Mouse (Mus musculus) frontal cortex, postnatal 10 days (tissue): ENCODE measurements around the gene Fryl.

ENCODE experiments used
- DNase-seq, 2 experiments: peaks; one replicate each; pipeline ENCODE4 v3.0.0; 2022; ENCODE audit warnings: low spot score in 2 of 2, mixed read lengths in 1 of 2

The Fryl gene

GRCm38 (mm10) chr5:73257096-73257495, 677 bp upstream of the Fryl start:
- no peak for DNase-seq

GRCm38 (mm10) chr5:73255321-73256251, 833 bp downstream of the Fryl start:
- peak; percentile 25 to 69 for DNase-seq

GRCm38 (mm10) chr5:73254660-73255059, 1.8 kb downstream of the Fryl start:
- no peak for DNase-seq

DNA sequence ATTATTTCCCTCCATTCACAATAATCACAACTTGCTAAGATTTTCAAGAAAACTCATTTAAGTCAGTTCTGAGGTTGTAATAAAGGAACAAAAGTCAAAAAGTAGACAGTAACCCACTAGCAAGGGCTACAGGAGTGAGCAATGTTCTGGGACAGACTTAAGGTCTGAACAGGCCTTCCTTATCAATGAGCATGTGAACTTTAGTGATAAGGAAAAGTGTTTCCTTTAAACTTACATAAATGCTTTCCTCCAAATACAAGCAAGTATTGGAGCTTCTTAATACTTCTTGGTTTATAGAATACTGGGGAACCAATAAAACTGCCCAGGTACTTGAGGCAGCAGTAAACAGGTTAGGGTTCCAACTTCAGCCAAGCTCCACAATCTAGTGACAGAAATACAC, 3.7 kb downstream of the Fryl start:
- DNase-seq = no peak

DNA sequence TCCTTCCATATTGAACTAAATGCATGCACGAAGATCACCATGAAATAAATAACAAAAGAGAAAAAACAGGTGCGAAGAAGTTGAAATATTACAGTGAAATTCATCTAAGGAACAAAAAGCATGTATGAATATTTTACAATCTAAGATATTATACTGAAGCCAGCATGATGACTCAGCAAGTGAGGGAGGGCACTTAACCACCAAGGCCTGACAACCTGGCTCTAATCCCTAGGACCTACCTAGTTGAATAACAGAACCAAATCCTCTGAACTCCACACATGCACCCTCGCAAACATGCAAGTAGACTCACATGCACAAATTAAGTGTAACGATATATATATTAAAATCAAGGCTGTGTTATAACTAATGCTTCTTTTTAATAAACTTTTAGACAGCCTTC, 7.1 kb downstream of the Fryl start:
- DNase-seq = no peak

DNA sequence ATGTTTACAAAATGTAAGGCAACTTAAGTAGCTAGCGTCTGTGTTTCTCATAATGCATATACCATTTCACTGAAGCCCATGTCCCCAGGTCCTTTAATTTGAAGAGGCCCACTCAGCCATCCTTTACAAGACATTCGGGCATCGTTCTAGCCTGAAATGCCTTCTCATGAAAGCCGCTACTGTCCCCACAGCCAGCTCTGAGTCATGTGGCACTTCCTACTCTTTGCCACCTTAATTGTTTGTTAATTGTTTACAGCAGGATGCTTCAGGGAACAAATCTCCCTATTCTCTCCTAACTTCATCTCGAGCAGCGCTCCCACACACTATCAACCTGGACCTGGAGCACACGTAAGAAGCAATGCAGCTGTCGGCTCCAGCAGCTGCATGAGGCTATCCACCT, 8.2 kb downstream of the Fryl start:
- DNase-seq = no peak

GRCm38 (mm10) chr5:73246414-73246813, 10.0 kb downstream of the Fryl start:
- DNase-seq = no peak

GRCm38 (mm10) chr5:73244403-73244802, 12.0 kb downstream of the Fryl start:
- DNase-seq = no peak

- no peak for DNase-seq
Measured at GRCm38 (mm10) chr5:73241966-73242365, 14.5 kb downstream of the Fryl start.

GRCm38 (mm10) chr5:73241332-73241731, 15.1 kb downstream of the Fryl start:
- no peak for DNase-seq

DNA sequence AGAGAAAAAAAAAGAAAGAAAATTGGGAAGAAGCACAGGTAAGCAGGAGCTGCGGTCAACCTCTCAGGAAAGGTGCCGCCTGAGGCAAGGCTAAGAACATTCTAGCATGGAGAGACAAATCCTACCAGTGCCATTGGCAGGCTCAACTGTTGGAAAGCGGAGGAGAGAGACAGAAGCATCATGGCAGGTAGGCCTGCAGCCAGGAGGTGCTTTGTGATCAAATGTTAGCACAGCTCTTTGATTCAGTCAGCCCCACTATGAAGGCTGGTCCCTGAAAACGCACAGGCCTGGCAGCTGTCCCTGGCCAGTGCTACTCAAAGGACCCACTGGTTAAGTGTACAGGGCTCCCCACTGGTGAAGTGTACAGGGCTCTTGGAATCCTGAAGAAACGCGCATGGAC, 16.0 kb downstream of the Fryl start:
- DNase-seq = no peak

GRCm38 (mm10) chr5:73236894-73237334, 19.5 kb downstream of the Fryl start:
- DNase-seq = no peak

DNA sequence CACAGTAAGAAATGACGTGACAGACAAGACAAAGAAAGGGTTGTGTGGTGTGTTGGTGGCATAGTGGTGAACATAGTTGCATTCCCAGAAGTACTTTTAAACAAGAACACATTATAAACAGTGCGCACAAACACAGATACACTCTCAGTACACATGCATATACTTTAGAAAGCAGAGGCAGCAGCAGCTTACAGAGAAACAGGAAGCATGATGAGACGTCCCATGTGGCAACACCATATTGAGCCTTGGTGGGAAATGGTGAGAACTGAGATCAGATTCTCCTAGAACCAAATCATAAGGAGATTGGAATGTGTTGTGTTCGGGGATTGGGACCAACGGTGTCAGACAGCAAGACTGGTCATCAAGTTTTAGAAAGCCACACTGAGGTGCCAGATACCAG, 21.2 kb downstream of the Fryl start:
- no peak for DNase-seq

DNA sequence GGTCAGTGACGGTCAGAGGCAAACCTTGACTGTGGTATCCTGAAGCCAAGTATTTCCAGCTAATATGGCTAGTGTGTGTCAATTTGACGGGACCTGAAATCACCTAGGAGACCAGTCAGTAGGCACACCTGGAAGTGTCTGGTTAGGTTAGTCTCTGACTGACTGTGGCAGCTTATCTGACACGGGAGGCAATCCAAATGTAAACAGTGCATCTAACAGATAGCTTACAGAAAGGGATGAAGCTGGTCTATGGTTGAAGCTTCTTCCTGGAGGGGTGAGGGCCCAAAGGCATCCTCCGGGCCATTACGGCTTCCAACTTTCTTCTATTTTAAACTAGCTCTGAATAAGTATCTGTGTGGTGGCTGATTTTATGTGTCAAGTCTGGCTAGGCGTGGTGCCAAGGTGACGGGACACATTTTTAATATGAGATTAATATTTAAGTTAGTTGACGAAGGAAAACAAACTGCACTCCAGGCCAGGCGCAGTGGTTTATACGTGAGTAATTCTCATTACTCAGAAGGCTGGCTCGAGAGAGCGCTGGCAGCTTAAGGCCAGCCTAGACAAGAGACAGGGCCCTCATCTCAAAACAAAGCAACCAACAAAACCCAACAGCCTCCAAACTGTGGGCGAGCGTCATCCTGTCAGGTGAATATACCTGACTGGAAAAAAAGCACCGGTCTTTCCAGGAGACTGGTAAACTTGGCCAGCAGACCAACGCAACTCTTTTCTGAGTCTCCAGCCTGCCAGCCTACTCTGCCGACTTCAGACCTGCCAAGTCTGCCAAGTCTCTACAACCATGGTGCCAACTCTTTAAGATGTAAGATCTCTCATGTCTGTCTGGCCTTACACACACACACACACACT, 23.2 kb downstream of the Fryl start:
- DNase-seq = no peak

DNA sequence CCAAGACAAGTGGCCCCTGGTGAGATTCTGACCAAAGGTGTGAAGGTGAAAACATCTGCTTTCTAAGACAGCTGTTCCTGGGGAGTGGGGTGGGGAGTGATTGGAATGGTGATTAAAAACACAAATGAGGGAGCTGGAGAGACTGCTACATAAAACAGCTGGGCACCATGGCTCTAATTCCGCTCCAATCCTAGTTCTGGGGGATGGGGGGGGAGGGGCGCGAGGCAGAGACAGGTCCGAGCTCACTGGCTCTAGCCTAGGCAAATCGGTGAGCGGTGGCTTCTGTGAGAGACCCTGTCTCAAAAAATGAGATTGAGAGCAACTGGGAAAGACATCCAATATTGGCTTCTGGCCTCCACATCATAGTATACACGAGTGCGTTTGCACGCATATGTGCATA, 24.2 kb downstream of the Fryl start:
- no peak for DNase-seq

GRCm38 (mm10) chr5:73231835-73232234, 24.6 kb downstream of the Fryl start:
- DNase-seq = no peak

- DNase-seq = no peak
Measured at GRCm38 (mm10) chr5:73230171-73230570, 26.2 kb downstream of the Fryl start.

- no peak for DNase-seq
Measured at GRCm38 (mm10) chr5:73229467-73229866, 27.0 kb downstream of the Fryl start.

GRCm38 (mm10) chr5:73228291-73229049, 27.9 kb downstream of the Fryl start:
- no peak for DNase-seq

DNA sequence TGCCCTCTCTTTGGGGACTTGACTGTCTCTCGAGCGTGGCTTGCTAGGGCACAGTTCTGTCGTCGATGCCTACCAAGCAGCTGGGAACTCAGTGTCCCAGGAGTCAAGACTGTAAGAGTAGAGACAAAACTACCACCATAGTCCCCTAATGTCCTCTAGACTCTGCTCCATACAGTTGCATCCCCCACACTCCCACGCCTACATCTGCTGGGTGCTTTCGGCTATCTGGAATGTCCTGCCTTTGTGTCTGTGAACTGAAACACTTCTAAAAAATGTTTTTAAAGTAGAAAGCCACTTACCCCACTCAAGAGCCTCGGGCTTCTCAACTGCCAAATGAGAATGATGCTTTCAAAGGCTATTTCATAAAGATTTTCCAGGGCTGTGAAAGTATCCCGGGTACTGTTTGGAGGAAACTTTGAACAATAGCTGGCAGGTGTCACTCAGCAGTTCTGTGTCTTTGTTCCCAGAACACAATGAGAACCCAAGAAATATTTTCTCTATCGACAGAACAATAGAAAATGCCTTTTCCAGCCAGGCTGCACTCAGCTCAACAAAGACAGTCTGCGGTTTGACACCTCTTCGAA, 28.8 kb downstream of the Fryl start:
- DNase-seq = no peak

DNA sequence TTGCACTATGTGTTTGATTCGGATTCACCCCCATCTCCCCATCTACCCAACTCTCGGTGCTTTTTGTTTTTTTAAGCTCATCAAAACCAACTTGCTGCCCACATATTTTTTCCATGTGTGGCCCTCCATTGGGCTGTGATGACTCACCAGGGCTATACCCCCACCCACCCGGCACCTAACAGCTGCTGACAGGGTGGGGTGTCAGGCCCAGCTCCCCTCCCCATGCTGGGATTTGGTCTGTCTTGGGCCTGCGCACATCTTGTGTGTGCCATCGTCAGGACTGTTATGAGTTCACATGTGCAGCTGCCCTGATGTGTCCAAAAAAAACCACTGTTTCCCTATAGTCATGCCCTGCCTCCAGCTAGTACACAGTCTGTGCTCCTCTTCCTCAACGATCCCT, 33.4 kb downstream of the Fryl start:
- DNase-seq = no peak

DNA sequence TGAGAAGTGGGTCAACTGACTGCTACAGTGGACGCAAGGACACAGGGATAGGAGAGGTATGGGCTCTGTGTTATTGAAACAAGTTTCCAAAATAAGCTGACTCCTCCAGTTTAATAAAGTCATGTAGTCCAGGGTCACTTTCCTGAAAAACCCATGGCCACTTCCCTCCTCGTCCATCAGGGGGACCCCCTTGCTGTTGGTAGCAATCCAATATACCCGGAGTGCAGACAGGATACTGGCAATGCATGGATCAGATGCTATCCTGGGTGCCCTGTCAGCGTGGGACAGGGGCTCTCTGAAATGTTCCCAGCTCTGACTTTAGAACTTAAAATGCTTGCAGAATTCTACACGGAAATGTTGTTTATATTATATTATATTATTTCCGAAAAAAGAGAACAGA, 34.0 kb downstream of the Fryl start:
- no peak for DNase-seq
